Mouse (Mus musculus) brain, embryonic 14.5 days (tissue): ENCODE data around the gene Trim60.

Experiments
- CTCF ChIP-seq: fragments of 200-500 bp; IDR thresholded peaks from 2 replicates; pipeline ENCODE4 v1.5.1; 2012; ENCODE audit warnings: inconsistent platforms, mild to moderate bottlenecking, moderate library complexity, borderline replicate concordance; ENCODE audit not compliant: insufficient read depth, insufficient read length; ENCODE audit errors: extremely low read depth
- POLR2A ChIP-seq: fragments of 200-500 bp; IDR thresholded peaks from 2 replicates; pipeline ENCODE4 v1.6.1; 2012; ENCODE audit warnings: mild to moderate bottlenecking, inconsistent platforms, borderline replicate concordance; ENCODE audit not compliant: poor library complexity, insufficient read depth, insufficient read length, severe bottlenecking; ENCODE audit errors: extremely low read depth

DNA sequence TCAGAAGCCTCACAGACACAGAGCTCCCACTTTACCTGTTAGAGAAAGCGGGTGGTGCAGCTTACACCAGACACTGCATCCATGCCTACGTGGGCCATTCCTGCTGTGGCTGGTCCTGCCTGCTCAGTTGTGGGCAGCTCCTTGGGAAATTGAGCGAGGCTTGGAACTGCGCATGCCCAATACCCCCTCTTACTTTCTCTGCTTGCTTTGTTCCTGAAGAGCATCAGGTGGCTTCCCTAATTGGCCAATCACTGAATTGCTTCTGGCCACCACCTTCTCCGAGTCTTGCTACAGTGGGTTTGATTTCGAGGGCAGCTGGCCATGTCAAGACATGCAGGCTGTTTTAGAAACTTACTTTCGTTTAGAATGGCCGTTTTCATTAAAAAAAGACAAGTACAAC is at the start of gene Trim60, which contains the start of gene Trim61:
- no peak for TF ChIP-seq POLR2A
- TF ChIP-seq CTCF = no peak
